Mouse (Mus musculus) liver, postnatal 0 days (tissue): ENCODE measurements around the gene Ralgps1. TPM values are rescaled to one million over a fixed set of nuclear protein-coding genes. Genes with fewer than 3 reads are reported as not detected.

ENCODE experiments used
- ATAC-seq: fragments of 200-750 bp; cut with Nextera tagmentation; 2 replicates; pipeline ENCODE4 v1.8.0; 2017; ENCODE audit warnings: mild to moderate bottlenecking, moderate library complexity
- DNase-seq: peaks from one replicate; pipeline ENCODE4 v3.0.0-alpha.2; 2016
- H3K27ac ChIP-seq: fragments of 300-500 bp; sonication (generic); 2 replicates; pipeline ENCODE4 v1.5.1; 2014; ENCODE audit warnings: antibody characterized with exemption, moderate library complexity, mild to moderate bottlenecking, low read depth
- H3K27me3 ChIP-seq: fragments of 300-500 bp; sonication (generic); 2 replicates; pipeline ENCODE4 v1.6.1; 2014; ENCODE audit warnings: low read length, control low read depth, mixed read lengths; ENCODE audit not compliant: insufficient read depth
- H3K36me3 ChIP-seq: fragments of 300-500 bp; sonication (generic); replicated peaks from 2 replicates; pipeline ENCODE4 v1.6.1; 2014; ENCODE audit warnings: mild to moderate bottlenecking, control low read depth, low read length, moderate library complexity, mixed read lengths; ENCODE audit not compliant: insufficient read depth
- H3K4me1 ChIP-seq: fragments of 300-500 bp; sonication (generic); 2 replicates; pipeline ENCODE4 v1.6.1; 2014; ENCODE audit warnings: antibody characterized with exemption, mild to moderate bottlenecking, control low read depth; ENCODE audit not compliant: insufficient read depth
- H3K4me2 ChIP-seq: fragments of 300-500 bp; sonication (generic); 2 replicates; pipeline ENCODE4 v1.6.1; 2014; ENCODE audit warnings: low read depth, mild to moderate bottlenecking, low read length, moderate library complexity, mixed read lengths
- H3K4me3 ChIP-seq: fragments of 300-500 bp; sonication (generic); 2 replicates; pipeline ENCODE4 v1.5.1; 2014; ENCODE audit warnings: low read depth, low read length
- H3K9ac ChIP-seq: fragments of 300-500 bp; sonication (generic); replicated peaks from 2 replicates; pipeline ENCODE4 v1.6.1; 2014; ENCODE audit warnings: mild to moderate bottlenecking, moderate library complexity
- H3K9me3 ChIP-seq: fragments of 300-500 bp; sonication (generic); 2 replicates; pipeline ENCODE4 v1.6.1; 2016; ENCODE audit warnings: mild to moderate bottlenecking, control low read depth, low read length, mixed read lengths
- CTCF ChIP-seq: sonication (generic); IDR thresholded peaks from 2 replicates; pipeline ENCODE4 v1.5.1; 2016; ENCODE audit warnings: antibody characterized with exemption, low read depth
- EP300 ChIP-seq: IDR thresholded peaks from 2 replicates; pipeline ENCODE4 v1.6.1; 2016; ENCODE audit warnings: antibody characterized with exemption, low read depth, mild to moderate bottlenecking
- WGBS: fragments of 180-500 bp; shearing (Covaris S2); extraction: QIAGEN DNeasy Blood & Tissue Kit; methylation state at CpG from one replicate; pipeline ENCODE4 v1.1.7; 2014; ENCODE audit not compliant: insufficient replicate concordance; 5-methylcytosine and 5-hydroxymethylcytosine counted together
- polyA plus RNA-seq: library from polyadenylated mRNA; unstranded; fragments of >200 nt; fragmentation: Nextera tagmentation; extraction: Ambion mirVana; gene quantifications from 2 replicates; pipeline ENCODE4 v1.2.1, GENCODE M21; 2015

Gene Ralgps1
- polyA plus RNA-seq, 1 experiment from 2014 or later: 0.83 TPM

DNA sequence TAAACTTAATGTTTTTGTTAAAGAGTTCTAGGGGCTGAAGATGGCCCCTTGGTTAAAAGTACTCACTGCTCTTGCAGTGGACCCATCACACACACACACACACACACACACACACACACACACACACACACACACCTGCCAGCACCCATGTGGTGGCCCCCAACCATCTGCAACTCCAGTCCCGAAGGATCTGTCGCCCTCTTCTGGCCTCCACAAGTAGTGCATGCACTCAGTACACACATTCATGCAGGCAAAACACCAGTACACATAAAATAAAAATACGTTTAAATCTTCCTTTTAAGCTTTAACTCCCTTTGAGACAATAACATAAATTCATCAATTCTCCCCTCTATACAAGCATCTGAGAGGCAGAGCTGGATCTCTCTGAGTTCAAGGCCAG, 23.7 kb downstream of the Ralgps1 start:
- H3K9ac ChIP-seq: no peak overlapping the region
- no peaks in the 10 kb centered on the region for H3K27me3 ChIP-seq
- H3K4me2 ChIP-seq: no peak overlapping the region
- 23% methylated on average over 3 of the region's 3 CpGs for WGBS
- H3K27ac ChIP-seq: no peak overlapping the region
- peak; percentile 69 for DNase-seq
- no peak for ATAC-seq
- TF ChIP-seq CTCF (peak; percentile 85), EP300 (no peak)
- no peaks in the 10 kb centered on the region for H3K36me3 ChIP-seq
- H3K9me3 ChIP-seq: no peaks in the 10 kb centered on the region
- no peak overlapping the region for H3K4me3 ChIP-seq
- H3K4me1 ChIP-seq: no peaks in the 10 kb centered on the region

DNA sequence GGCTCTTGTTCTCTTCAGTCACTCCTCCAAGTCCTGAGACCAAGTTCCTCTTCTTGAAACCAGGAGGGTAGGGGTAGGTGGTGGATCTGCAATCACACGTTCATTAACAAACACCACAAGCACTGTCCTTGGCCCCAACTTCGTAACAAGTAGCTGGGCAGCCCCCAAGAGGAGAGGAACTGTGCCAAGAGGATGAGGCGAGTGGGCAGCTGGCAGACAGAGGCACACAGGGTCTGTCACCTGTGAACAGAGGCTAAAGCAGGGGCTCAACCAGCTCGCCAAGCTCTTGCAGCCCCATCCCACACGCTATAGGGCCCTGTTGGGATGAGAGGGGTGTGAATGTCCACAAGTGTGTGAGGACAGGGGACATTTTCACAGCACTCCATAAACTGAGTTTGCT, 24.5 kb downstream of the Ralgps1 start:
- Histone ChIP-seq H3K4me1 (no peaks in the 10 kb centered on the region), H3K27me3 (no peaks in the 10 kb centered on the region), H3K9me3 (no peaks in the 10 kb centered on the region), H3K4me3 (no peak overlapping the region), H3K4me2 (no peak overlapping the region), H3K27ac (no peak overlapping the region), H3K9ac (no peak overlapping the region), H3K36me3 (no peaks in the 10 kb centered on the region)
- ATAC-seq (no peak), DNase-seq (no peak)
- 64% methylated on average over 5 of the region's 5 CpGs for WGBS
- TF ChIP-seq CTCF: no peak

DNA sequence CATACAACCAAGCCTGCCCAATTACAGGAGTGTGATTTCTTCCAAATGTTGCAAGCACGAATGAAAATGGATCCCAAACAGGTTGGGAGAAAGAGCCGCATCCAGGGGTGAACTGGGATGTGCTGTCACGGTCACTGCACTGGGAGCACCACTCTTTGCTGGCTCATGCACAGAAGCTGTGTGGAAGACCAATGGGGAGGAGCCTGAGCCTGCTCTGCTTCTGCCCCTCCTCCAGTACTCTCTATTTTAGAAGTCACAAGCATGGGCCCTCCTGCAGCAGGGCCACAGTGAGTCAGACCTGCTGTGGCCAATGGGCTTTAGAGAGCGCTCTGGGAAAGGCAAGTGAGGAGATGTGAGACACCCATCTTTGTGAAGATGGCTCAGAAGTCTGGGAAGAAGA, 25.3 kb downstream of the Ralgps1 start:
- H3K4me1 ChIP-seq: no peaks in the 10 kb centered on the region
- WGBS: 79% methylated on average over 4 of the region's 4 CpGs
- no peak for ATAC-seq
- H3K9me3 ChIP-seq: no peaks in the 10 kb centered on the region
- H3K4me3 ChIP-seq: no peak overlapping the region
- no peak overlapping the region for H3K27ac ChIP-seq
- H3K9ac ChIP-seq: no peak overlapping the region
- no peaks in the 10 kb centered on the region for H3K36me3 ChIP-seq
- DNase-seq: no peak
- no peak for TF ChIP-seq EP300
- no peak for TF ChIP-seq CTCF
- no peak overlapping the region for H3K4me2 ChIP-seq
- no peaks in the 10 kb centered on the region for H3K27me3 ChIP-seq

DNA sequence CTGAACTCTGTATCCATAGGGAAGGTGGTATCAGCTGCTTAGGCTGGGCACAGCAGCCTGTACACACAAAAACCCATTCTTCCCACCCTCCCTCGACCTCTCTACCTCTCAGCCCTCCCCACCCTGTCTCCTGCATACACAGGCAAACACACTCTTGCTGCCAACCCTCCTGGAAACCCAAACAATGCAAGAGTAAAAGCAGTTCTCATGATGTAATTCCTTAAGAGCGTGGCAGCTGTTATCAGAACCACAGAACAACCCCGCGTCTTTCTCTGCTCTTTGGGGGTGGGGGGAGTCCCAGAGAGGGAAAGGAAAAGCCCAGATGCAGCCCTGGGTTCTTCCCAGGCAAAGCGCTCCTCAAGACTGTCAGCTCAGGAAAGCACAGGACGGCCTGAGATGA, 25.8 kb downstream of the Ralgps1 start:
- Histone ChIP-seq H3K9me3 (no peaks in the 10 kb centered on the region), H3K4me3 (no peak overlapping the region), H3K36me3 (no peaks in the 10 kb centered on the region), H3K4me2 (no peak overlapping the region), H3K4me1 (no peaks in the 10 kb centered on the region), H3K27ac (no peak overlapping the region), H3K27me3 (no peaks in the 10 kb centered on the region), H3K9ac (no peak overlapping the region)
- no peak for DNase-seq
- no peak for ATAC-seq
- WGBS: 58% methylated on average over 6 of the region's 6 CpGs
- TF ChIP-seq EP300 (no peak), CTCF (no peak)

DNA sequence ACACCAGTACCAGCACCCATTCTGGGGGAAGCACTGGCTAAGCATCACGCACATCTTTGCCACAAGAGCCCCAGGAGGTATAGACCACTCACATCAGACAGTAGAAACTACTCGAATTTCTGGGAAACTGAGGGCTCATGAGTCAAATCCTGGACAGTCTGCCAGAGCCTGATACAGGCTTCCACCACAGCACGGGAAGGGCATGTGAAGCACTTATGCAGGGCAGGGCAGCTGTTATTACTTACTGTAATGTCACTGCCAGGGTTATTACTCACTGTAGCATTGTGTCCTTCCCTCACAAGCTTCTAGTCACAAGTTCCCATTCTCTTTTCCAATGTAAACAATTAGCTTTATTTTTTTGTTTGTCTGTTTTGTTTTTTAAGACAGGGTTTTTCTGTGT, 27.9 kb downstream of the Ralgps1 start:
- no peak for TF ChIP-seq CTCF
- TF ChIP-seq EP300: no peak
- H3K27me3 ChIP-seq: no peaks in the 10 kb centered on the region
- no peak for DNase-seq
- no peak overlapping the region for H3K27ac ChIP-seq
- H3K9ac ChIP-seq: no peak overlapping the region
- H3K9me3 ChIP-seq: no peaks in the 10 kb centered on the region
- no peak for ATAC-seq
- 63% methylated on average over 3 of the region's 3 CpGs for WGBS
- H3K4me2 ChIP-seq: no peak overlapping the region
- no peaks in the 10 kb centered on the region for H3K4me1 ChIP-seq
- no peak overlapping the region for H3K4me3 ChIP-seq
- H3K36me3 ChIP-seq: no peaks in the 10 kb centered on the region

DNA sequence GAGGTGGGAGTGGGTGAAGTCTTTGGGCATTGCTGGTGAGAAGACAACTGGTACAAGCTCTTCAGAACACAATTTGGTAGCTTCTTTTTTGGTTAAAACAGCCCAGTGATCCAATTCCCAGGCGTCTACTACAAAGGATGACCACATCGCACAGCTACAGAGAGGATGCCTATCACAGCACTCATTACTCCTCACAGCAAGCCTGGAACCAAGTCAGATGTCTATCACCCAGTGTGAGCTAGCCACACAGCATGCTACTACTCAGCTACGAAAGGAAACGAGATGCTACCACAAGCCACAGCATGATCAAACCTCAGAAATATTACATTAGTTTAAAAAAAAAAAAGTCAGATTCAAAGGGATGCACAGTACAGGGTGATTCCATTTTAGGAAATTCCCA, 29.1 kb downstream of the Ralgps1 start:
- no peak for TF ChIP-seq EP300
- Histone ChIP-seq H3K36me3 (no peaks in the 10 kb centered on the region), H3K9me3 (no peaks in the 10 kb centered on the region), H3K4me2 (no peak overlapping the region), H3K4me1 (no peaks in the 10 kb centered on the region), H3K4me3 (no peak overlapping the region), H3K9ac (no peak overlapping the region), H3K27me3 (no peaks in the 10 kb centered on the region), H3K27ac (no peak overlapping the region)
- ATAC-seq: no peak
- 57% methylated on average over 4 of the region's 4 CpGs for WGBS
- no peak for DNase-seq

DNA sequence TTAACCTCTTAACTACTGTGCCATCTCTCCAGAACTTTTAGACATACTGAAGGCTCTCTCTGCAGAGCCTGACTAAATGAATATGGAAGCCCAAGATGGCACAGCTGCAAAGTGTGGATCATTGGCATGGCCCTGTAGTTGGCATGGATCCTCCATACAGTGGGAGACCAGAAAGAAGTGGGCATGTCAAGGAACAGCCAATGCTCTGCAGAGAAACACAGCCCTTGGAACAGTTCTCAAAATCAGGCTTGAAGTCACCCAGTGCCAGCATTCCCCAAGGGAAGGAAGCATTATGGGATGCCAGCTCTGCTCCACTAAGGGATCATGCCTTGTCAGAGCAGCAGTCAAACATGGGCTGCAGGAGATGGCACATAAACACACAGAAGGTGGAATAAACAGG, 35.5 kb downstream of the Ralgps1 start:
- no peak overlapping the region for H3K27ac ChIP-seq
- H3K4me3 ChIP-seq: no peak overlapping the region
- no peak for ATAC-seq
- no peaks in the 10 kb centered on the region; the same call in 1 of the 2 replicates for H3K36me3 ChIP-seq
- no peaks in the 10 kb centered on the region for H3K27me3 ChIP-seq
- H3K4me2 ChIP-seq: no peak overlapping the region
- H3K9ac ChIP-seq: no peak overlapping the region
- TF ChIP-seq CTCF (no peak), EP300 (no peak)
- H3K9me3 ChIP-seq: 0 out of 2 replicates have a peak, but pooled peaks cover 2% of the 10 kb centered on the region
- no peak for DNase-seq
- no peaks in the 10 kb centered on the region for H3K4me1 ChIP-seq
